Mouse (Mus musculus) heart, postnatal 36 days (tissue): ENCODE data around the gene Cplx2. TPM values are rescaled to one million over a fixed set of nuclear protein-coding genes. Genes with fewer than 3 reads are reported as not detected.

Experiments used
- DNase-seq, 2 experiments: peaks; one replicate each; pipeline ENCODE4 v3.0.0; 2021 to 2022
- intact Hi-C: fragments of 180-260 bp; cut with DNase I; formaldehyde crosslinking; loops from one replicate; pipeline ENCODE4 v1.15.1; 2025
- total RNA-seq, 2 experiments: library from RNA; stranded (reverse); gene quantifications; 2 replicates each; pipeline ENCODE4 v1.2.3; 2021

Gene Cplx2
- total RNA-seq, 2 experiments from 2014 or later = 2.3 to 3.3 TPM

- no peak for DNase-seq
- intact Hi-C loops = no loop called here
Observed at GRCm38 (mm10) chr13:54364686-54365085, 6.5 kb upstream of the Cplx2 start.

GRCm38 (mm10) chr13:54367758-54368157 is 3.4 kb upstream of the Cplx2 start:
- DNase-seq = no peak
- intact Hi-C loops = no loop called here

- DNase-seq = no peak
- intact Hi-C loops = no loop called here
Observed at GRCm38 (mm10) chr13:54368181-54368580, 3.0 kb upstream of the Cplx2 start.

- DNase-seq = peak; percentile 84 to 85
- intact Hi-C loops = loop anchor here (1.0 to 5.0 kb wide), 4 partner anchors 49 to 257 kb away; no protein-coding TSS in a partner anchor
Observed at GRCm38 (mm10) chr13:54371387-54372330, 510 bp downstream of the Cplx2 start.

GRCm38 (mm10) chr13:54372665-54373064 is 1.5 kb downstream of the Cplx2 start:
- intact Hi-C loops = loop anchor here (1.0 to 5.0 kb wide), 4 partner anchors 50 to 258 kb away; no protein-coding TSS in a partner anchor
- DNase-seq = peak; percentile 48 to 61

- intact Hi-C loops = loop anchor here (5.0 kb wide), 1 partner anchor 52 kb away; no protein-coding TSS in a partner anchor
- DNase-seq = no peak
Observed at GRCm38 (mm10) chr13:54374106-54374706, 3.1 kb downstream of the Cplx2 start.

GRCm38 (mm10) chr13:54375497-54376495 is 4.6 kb downstream of the Cplx2 start:
- intact Hi-C loops = no loop called here
- DNase-seq = no peak

- DNase-seq = no peak
- intact Hi-C loops = no loop called here
Observed at GRCm38 (mm10) chr13:54376736-54377135, 5.6 kb downstream of the Cplx2 start.

- DNase-seq = no peak
- intact Hi-C loops = no loop called here
Observed at GRCm38 (mm10) chr13:54378051-54378450, 6.9 kb downstream of the Cplx2 start.

GRCm38 (mm10) chr13:54380421-54380820 is 9.3 kb downstream of the Cplx2 start:
- no peak for DNase-seq
- intact Hi-C loops = no loop called here

- DNase-seq = no peak
- intact Hi-C loops = no loop called here
Observed at GRCm38 (mm10) chr13:54381396-54381795, 10.2 kb downstream of the Cplx2 start.

GRCm38 (mm10) chr13:54383531-54383930 is 12.4 kb downstream of the Cplx2 start:
- DNase-seq = no peak
- intact Hi-C loops = no loop called here

GRCm38 (mm10) chr13:54384518-54384917 is 13.4 kb downstream of the Cplx2 start:
- DNase-seq = no peak
- intact Hi-C loops = no loop called here

GRCm38 (mm10) chr13:54385008-54386004 is 14.2 kb downstream of the Cplx2 start:
- intact Hi-C loops = no loop called here

GRCm38 (mm10) chr13:54389971-54390564 is 18.9 kb downstream of the Cplx2 start:
- DNase-seq = peak in 1 of 2 experiments; percentile 18
- intact Hi-C loops = no loop called here

More at GRCm38 (mm10) chr13:54385008-54386004, 14.2 kb downstream of the Cplx2 start:
- DNase-seq = no peak

- intact Hi-C loops = no loop called here
Observed at GRCm38 (mm10) chr13:54390565-54391013, 19.4 kb downstream of the Cplx2 start.

GRCm38 (mm10) chr13:54391313-54391712 is 20.2 kb downstream of the Cplx2 start:
- no peak for DNase-seq
- intact Hi-C loops = no loop called here

More at GRCm38 (mm10) chr13:54390565-54391013, 19.4 kb downstream of the Cplx2 start:
- DNase-seq = no peak

GRCm38 (mm10) chr13:54397069-54397468 is 25.9 kb downstream of the Cplx2 start:
- DNase-seq = no peak
- intact Hi-C loops = no loop called here
